Mouse (Mus musculus): ENCODE results near the gene Clip3. TPM values are rescaled to one million over a fixed set of nuclear protein-coding genes. Genes with fewer than 3 reads are reported as not detected.

Gene Clip3
- 2.8 and 14.0 TPM in 2 replicates for polyA plus RNA-seq (2012; ENCODE audit: low replicate concordance)

DNA sequence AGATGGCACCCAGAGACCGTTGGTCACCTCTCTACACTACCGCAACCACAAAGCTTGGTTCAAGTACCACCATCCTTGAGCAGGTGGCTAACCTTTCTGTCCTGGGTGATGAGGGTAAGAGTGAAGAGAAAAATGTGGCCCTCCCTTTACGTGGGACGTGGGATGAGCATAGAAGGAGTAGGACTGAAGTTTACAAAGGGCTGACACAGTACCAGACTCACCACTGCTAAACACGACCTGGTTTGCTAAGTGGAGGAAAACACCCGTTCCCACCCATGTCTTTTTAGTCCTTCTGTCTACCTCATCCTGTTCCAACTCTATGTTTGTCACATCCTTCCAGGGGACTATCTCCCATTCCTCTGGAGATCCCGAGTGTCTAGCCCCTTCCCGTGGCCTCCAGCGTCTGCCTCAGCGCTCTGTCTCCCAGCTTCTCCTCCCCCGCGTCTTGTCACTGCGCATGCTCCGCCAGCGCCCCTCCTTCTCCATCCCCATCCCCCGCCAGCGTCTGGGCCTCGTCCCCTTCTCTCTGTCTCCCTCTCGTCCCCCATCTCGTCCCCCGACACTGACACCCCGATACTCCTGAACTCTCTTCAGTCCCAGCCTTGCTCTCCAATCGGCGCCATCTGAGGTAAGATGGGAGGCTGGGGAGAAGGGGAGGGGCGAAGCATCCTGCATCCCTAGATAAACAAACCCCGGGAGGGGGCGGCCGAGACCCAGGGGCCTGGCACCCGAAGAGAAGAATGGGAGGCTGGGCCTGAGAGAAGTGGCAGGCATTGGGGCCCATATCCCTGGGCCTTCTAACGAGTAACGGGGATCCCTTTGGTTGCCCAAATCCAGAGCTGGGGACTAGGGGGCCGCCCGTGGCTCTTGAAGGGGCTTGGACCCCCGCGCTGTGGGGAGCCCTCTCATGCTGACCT is at the start of gene Clip3:
Clip3 (plus strand) TSS at position 514 of the 917 bp plus-strand sequence.

DNA sequence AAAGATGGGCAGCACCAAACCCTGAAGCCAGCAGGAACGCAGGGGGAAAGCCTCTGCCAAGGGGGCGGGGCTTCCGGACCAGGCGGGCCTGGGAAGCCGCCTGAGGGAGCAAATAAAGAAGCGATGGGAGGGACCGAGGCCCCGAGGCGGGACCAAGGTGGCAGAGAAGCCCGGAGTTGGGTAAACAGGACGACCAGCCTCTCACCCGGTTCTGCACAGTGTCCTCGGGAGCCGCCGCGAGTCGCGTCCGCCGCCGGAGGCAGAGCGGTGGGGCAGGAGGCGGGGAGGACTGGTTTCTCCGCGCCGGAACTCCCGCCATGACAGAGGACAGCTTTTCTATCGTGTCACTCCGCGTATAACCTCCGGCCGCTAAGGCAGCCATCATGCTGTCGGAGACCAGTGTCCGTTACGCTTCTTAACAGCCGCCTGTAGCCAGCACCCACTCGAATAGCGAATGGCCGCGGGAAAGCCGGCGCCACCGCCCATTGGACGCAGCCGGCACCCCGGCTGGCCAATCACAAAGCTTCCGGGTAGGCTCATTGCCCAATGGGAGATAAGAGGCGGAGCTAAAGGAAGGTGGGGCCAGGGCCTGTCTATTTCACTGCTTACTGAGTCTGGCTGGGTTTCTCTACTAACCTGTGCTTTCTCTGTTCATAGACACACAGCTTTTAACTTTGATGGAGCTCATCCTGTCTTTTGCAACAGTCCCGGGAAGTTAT is 11.4 kb upstream of the Clip3 start, which contains the start of the genes Thap8 and Wdr62:
Thap8 (plus strand) TSS at position 144 of the 719 bp plus-strand sequence.
Wdr62 (minus strand) TSS at position 469 of the 719 bp plus-strand sequence.

DNA sequence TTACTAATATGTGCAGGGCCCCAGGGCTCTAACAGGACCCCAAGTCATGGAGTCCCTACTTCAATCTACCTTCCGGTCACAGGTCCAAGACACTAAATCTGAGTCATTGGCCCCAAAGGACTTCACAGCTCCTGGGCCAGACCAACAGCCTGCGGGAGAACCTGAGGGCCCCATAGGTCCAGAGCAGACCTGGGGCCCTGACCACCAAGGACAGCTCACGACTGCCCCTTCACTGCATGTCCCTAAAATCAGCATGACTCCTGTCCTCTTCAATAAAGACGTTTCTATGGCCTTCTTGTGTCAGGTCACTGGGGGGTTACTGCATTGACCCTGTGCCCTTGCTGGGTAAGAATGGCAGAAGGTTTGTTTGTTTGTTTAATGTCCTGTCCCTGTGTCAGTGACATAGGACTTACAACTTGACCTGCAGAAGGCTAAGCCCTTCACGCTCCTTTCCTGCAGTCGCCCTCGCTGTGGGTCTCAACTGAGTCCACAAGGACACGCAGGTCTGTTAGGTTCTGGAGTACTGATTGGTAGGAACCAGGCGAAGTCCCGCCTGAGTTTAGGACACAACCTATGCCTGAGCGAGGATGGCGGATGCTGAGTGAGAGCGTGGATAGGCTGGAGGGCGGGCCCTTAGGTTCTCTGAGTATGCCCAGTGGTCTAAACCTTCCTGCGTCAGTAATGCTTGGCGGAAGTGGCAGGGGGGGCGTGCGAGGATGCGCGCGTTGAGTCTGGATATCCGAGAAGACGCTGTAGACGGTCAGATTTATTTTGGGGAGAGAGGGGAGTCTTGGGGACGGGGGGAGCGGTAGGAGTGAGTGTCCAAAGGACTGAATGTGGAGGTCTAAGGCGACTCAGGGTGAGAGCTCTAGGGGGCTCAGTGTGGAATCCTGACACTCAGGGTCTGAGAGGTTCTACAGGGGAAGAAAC is 16.8 kb downstream of the Clip3 start, which contains the start of gene Alkbh6:
Alkbh6 (plus strand) TSS at position 642 of the 930 bp plus-strand sequence.

DNA sequence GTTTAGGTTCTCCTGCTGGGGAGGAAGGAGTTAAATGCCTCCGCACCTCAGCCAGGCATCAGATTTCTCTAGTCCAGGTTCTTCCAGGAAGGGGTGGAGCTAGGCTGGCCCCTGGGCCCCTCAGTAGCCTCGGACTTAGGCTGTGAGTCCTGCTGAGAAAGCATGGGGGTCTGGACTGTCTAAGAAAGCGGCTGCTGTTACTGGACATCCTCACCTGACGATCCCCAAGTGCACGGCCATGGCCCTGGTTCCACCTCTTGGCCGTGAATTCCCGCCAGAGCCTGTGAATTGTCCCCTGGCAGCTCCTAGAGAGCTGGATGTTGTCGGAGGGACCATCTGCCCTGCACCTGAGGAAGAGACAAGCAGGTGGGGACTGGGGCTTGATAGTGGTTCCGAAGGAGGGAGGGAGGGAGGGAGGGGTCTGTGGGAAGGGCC is 23.2 kb downstream of the Clip3 start, which contains the start of gene Syne4:
Syne4 (plus strand) TSS at position 87 of the 435 bp plus-strand sequence.

DNA sequence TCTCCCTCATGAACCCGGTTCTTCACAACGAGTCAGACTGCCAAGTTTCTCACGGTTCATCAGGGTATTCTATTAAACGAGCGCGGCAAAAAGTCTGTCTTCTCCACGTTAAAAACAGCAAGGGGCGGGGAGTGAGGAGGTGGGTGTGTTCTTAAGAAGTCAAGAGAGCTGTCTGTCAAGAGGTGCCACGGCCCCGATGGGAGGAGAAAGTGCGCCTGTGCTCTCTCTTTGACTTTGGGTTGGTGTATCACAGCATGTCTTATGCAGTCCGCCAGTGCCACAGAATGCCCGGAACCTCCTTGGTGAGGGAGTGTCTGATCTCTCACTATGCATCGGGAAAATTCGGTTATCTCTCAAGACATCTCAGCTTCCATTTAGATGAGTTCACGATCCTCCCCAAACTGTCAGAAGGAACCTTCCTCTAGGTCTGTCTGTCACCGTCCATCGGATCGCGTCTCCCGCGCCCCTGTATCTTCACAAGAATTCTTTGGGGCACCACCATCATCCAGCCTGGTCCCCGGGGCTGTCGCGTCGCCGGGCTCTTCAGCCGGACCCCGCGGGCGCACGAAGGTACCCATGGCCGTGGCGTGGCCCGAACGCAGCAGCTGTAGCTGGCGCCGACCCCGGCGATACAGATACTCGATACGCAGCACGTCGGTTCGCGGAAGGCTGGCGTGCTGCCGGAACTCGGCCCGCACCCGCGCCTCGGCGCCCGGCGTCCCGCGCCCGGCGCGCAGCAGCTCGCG is 30.2 kb downstream of the Clip3 start, which contains the start of gene E130208F15Rik:
E130208F15Rik (plus strand) TSS at position 202 of the 746 bp plus-strand sequence.

DNA sequence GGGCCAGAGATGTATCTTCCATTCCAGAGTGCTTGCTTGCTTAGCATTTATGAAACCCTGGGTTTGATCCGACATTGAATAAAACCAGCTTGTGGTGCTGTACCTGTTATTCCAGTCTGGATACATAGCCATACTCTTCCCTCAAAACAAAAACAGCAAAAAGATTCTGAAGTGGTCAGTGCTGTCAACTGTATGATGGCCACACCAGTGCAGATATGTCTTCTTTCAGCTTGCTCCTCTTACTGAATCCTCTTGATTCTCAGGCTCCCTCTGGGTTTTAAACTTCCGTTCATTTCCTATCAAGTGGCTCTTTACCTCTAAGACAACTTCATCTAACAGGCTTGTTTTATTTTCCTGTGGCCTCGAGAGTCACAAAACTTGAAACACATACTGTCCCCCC is 32.3 kb downstream of the Clip3 start, which contains the start of gene Sdhaf1:
Sdhaf1 (minus strand) TSS at position 101 of the 400 bp plus-strand sequence.

Other genes starting within 250 kb of the Clip3 start
- 0.10 and 0.27 TPM in 2 replicates for gene Zfp14, start 240.3 kb upstream of the Clip3 start, polyA plus RNA-seq (2012; ENCODE audit: low replicate concordance)
- gene Zfp82, start 218.8 kb upstream of the Clip3 start, polyA plus RNA-seq (2012; ENCODE audit: low replicate concordance): 0.17 and 0.33 TPM in 2 replicates
- not detected in 2 replicates for gene Gm26920, start 201.3 kb upstream of the Clip3 start, polyA plus RNA-seq (2012; ENCODE audit: low replicate concordance)
- 0.85 and 3.5 TPM in 2 replicates for gene Zfp566, start 201.2 kb upstream of the Clip3 start, polyA plus RNA-seq (2012; ENCODE audit: low replicate concordance)
- gene Zfp260, start 197.0 kb upstream of the Clip3 start, polyA plus RNA-seq (2012; ENCODE audit: low replicate concordance): 0.83 and 1.9 TPM in 2 replicates
- 8.0 and 18.8 TPM in 2 replicates for gene Zfp382, start 169.8 kb upstream of the Clip3 start, polyA plus RNA-seq (2012; ENCODE audit: low replicate concordance)
- gene Zfp146, start 122.0 kb upstream of the Clip3 start, polyA plus RNA-seq (2012; ENCODE audit: low replicate concordance): 3.8 and 4.4 TPM in 2 replicates
- 1.1 and 1.4 TPM in 2 replicates for gene Cox7a1, start 107.6 kb upstream of the Clip3 start, polyA plus RNA-seq (2012; ENCODE audit: low replicate concordance)
- gene Capns1, start 92.9 kb upstream of the Clip3 start, polyA plus RNA-seq (2012; ENCODE audit: low replicate concordance): 89.2 and 120 TPM in 2 replicates
- 34.0 and 41.8 TPM in 2 replicates for gene Polr2i, start 59.8 kb upstream of the Clip3 start, polyA plus RNA-seq (2012; ENCODE audit: low replicate concordance)
- 19.3 and 21.9 TPM in 2 replicates for gene Tbcb, start 59.5 kb upstream of the Clip3 start, polyA plus RNA-seq (2012; ENCODE audit: low replicate concordance)
- gene Ovol3, start 56.0 kb upstream of the Clip3 start, polyA plus RNA-seq (2012; ENCODE audit: low replicate concordance): not detected in 2 replicates
- not detected in 2 replicates for gene Thap8, start 11.6 kb upstream of the Clip3 start, polyA plus RNA-seq (2012; ENCODE audit: low replicate concordance)
- 5.0 and 25.2 TPM in 2 replicates for gene Wdr62, start 11.3 kb upstream of the Clip3 start, polyA plus RNA-seq (2012; ENCODE audit: low replicate concordance)
- 114 and 225 TPM in 2 replicates for gene Alkbh6, start 17.0 kb downstream of the Clip3 start, polyA plus RNA-seq (2012; ENCODE audit: low replicate concordance)
- gene Syne4, start 23.1 kb downstream of the Clip3 start, polyA plus RNA-seq (2012; ENCODE audit: low replicate concordance): 3.5 and 6.2 TPM in 2 replicates
- 1.2 and 3.5 TPM in 2 replicates for gene E130208F15Rik, start 30.0 kb downstream of the Clip3 start, polyA plus RNA-seq (2012; ENCODE audit: low replicate concordance)
- 7.3 and 13.8 TPM in 2 replicates for gene Sdhaf1, start 32.2 kb downstream of the Clip3 start, polyA plus RNA-seq (2012; ENCODE audit: low replicate concordance)
- 0.09 and 0.16 TPM in 2 replicates for gene Lrfn3, start 71.0 kb downstream of the Clip3 start, polyA plus RNA-seq (2012; ENCODE audit: low replicate concordance)
- gene Tyrobp, start 122.0 kb downstream of the Clip3 start, polyA plus RNA-seq (2012; ENCODE audit: low replicate concordance): 103 and 543 TPM in 2 replicates
- 15.4 and 73.3 TPM in 2 replicates for gene Hcst, start 128.1 kb downstream of the Clip3 start, polyA plus RNA-seq (2012; ENCODE audit: low replicate concordance)
- 57.5 and 91.8 TPM in 2 replicates for gene Nfkbid, start 130.0 kb downstream of the Clip3 start, polyA plus RNA-seq (2012; ENCODE audit: low replicate concordance)
- 2.4 and 4.5 TPM in 2 replicates for gene Aplp1, start 153.8 kb downstream of the Clip3 start, polyA plus RNA-seq (2012; ENCODE audit: low replicate concordance)
- 0.18 TPM in 1 of 2 replicates, not detected in the other for gene Kirrel2, start 166.0 kb downstream of the Clip3 start, polyA plus RNA-seq (2012; ENCODE audit: low replicate concordance)
- gene Nphs1, start 166.6 kb downstream of the Clip3 start, polyA plus RNA-seq (2012; ENCODE audit: low replicate concordance): not detected in 2 replicates
- not detected in 2 replicates for gene Prodh2, start 201.9 kb downstream of the Clip3 start, polyA plus RNA-seq (2012; ENCODE audit: low replicate concordance)
- 24.7 and 45.7 TPM in 2 replicates for gene Arhgap33, start 243.3 kb downstream of the Clip3 start, polyA plus RNA-seq (2012; ENCODE audit: low replicate concordance)

Measured in hematopoietic multipotent progenitor cell, adult 10-12 weeks (in vitro differentiated cells).